Mouse (Mus musculus): ENCODE measurements at regions not wholly inside any gene's neighbourhood (a gene's known extent, or its start where the extent isn't known, plus 50 kb on each side); places are given as distances from the start of the nearest gene placed in this dataset.

DNA sequence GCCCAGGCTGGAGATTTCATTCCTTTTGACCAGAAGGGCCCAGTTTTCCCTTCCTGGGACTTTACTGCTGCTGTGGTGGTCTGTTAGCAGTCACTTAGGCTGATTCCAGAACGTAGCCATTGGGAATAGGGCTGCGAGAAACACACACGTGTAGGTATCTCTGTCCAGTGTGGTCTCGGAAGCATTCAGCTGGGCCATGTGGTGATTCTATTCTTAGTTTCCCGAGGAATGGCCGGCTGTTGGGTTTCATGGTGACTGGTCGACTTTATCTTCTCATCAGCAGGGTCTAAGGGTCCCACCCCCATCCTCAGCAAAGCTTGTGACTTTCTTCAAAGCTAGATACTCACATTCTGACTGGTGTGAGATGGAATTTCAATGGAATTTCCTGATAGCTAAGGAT is 59.2 kb upstream of the Tmpo start:
- TF ChIP-seq CTCF (IDR thresholded peaks at IDR 0.05; ENCODE audit: low read depth, low read length) (no peak), POLR2A (IDR thresholded peaks at IDR 0.05; ENCODE audit: extremely low read depth, insufficient read depth, low read length) (no peak)

All from liver, adult 2 months (tissue).